18 mouse cellular contexts compared by ENCODE assay signal in the genomic region with DNA sequence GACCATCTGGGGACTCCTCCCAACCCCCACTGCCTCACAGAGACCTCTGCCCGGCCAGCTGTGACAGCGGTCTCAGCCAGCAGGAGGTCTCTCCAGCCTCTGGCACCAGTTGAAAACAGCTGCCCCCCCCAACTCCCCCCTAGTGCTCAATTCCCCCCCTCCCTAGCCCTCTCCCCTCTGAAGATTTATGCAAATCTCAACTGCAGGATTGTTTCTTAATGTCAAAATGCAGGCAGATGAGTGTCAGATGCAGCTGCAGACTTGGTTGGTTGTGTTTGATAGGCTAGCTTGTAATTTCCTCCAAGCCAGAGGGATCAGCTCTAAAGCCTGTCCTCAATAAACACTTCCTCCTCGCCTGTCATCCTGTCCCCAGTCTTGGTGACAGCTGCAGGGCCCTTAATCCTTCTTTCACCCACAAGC.
DNase-seq lines count a peak whose midpoint lies in the region; ATAC-seq lines count a peak whose summit lies in the region.
"Had no signal": no experiment of that assay in that cellular context is flagged by ENCODE, and none has a peak within 500 bp of the region (broad histone marks: within the 10 kb centered on the region; RNA-seq: fewer than 3 reads in every experiment).

No protein-coding gene starts in this region.

- H3K27me3 ChIP-seq in hindbrain, embryonic 13.5 days, result 0 out of 2 replicates have a peak, but pooled peaks cover 4% of the 10 kb centered on the region
- no peaks in the 10 kb centered on the region for H3K27me3 ChIP-seq in hindbrain, embryonic 14.5 days (ENCODE audit: control insufficient read depth, insufficient read depth, low read length)
- H3K27me3 ChIP-seq in forebrain, embryonic 12.5 days, result no peaks in the 10 kb centered on the region
- H3K27me3 ChIP-seq in forebrain, embryonic 15.5 days, result no peaks in the 10 kb centered on the region
- no peaks in the 10 kb centered on the region for H3K27me3 ChIP-seq in midbrain, embryonic 14.5 days (ENCODE audit: control insufficient read depth, insufficient read depth, low read length)

- 0 out of 2 replicates have a peak overlapping the region, but pooled peaks have one; percentile 13 for H3K27ac ChIP-seq in hindbrain, embryonic 13.5 days
- no peak overlapping the region for H3K27ac ChIP-seq in hindbrain, embryonic 14.5 days
- peak overlapping the region; percentile 56; the same call in 1 of the 2 replicates for H3K27ac ChIP-seq in forebrain, embryonic 12.5 days
- H3K27ac ChIP-seq in forebrain, embryonic 15.5 days (replicated peaks), result peak overlapping the region; percentile 45; the same call in 1 of the 2 replicates
- peak overlapping the region; percentile 66; the same call in 1 of the 2 replicates for H3K27ac ChIP-seq in midbrain, embryonic 14.5 days (replicated peaks; ENCODE audit: low read depth, low read length)
- H3K27ac ChIP-seq: kidney, embryonic 15.5 days had no signal

- H3K36me3 ChIP-seq in hindbrain, embryonic 13.5 days, result no peaks in the 10 kb centered on the region
- H3K36me3 ChIP-seq in hindbrain, embryonic 14.5 days (replicated peaks; ENCODE audit: control insufficient read depth, insufficient read depth), result no peaks in the 10 kb centered on the region
- H3K36me3 ChIP-seq in forebrain, embryonic 12.5 days (replicated peaks), result no peaks in the 10 kb centered on the region
- no peaks in the 10 kb centered on the region for H3K36me3 ChIP-seq in forebrain, embryonic 15.5 days
- H3K36me3 ChIP-seq in midbrain, embryonic 14.5 days (ENCODE audit: control insufficient read depth, insufficient read depth, low read length), result no peaks in the 10 kb centered on the region
- H3K36me3 ChIP-seq: kidney, embryonic 15.5 days had no signal

- no peak overlapping the region for H3K4me3 ChIP-seq in hindbrain, embryonic 13.5 days
- no peak overlapping the region for H3K4me3 ChIP-seq in hindbrain, embryonic 14.5 days (replicated peaks; ENCODE audit: low read length)
- no peak overlapping the region for H3K4me3 ChIP-seq in forebrain, embryonic 12.5 days (replicated peaks)
- no peak overlapping the region for H3K4me3 ChIP-seq in forebrain, embryonic 15.5 days
- H3K4me3 ChIP-seq in midbrain, embryonic 14.5 days (replicated peaks; ENCODE audit: low read depth, low read length), result no peak overlapping the region
- H3K4me3 ChIP-seq: kidney, embryonic 15.5 days had no signal

- H3K4me1 ChIP-seq in hindbrain, embryonic 13.5 days (replicated peaks), result peaks cover 34% of the 10 kb centered on the region
- H3K4me1 ChIP-seq in hindbrain, embryonic 14.5 days (replicated peaks; ENCODE audit: control insufficient read depth, insufficient read depth, low read length), result peaks cover 20% of the 10 kb centered on the region
- H3K4me1 ChIP-seq in forebrain, embryonic 12.5 days, result peaks cover 29% of the 10 kb centered on the region
- peaks cover 20% of the 10 kb centered on the region for H3K4me1 ChIP-seq in forebrain, embryonic 15.5 days
- peaks cover 24% of the 10 kb centered on the region for H3K4me1 ChIP-seq in midbrain, embryonic 14.5 days (ENCODE audit: control insufficient read depth, insufficient read depth, low read length)
- H3K4me1 ChIP-seq: kidney, embryonic 15.5 days had no signal

- DNase-seq in hindbrain, embryonic 14.5 days (ENCODE audit: low spot score), result no peak
- peak; percentile 52 for DNase-seq in midbrain, embryonic 14.5 days
- DNase-seq in heart, adult 18-20 months, result no peak
- no peak for DNase-seq in left cerebral cortex, postnatal 4 days
- DNase-seq in spleen, postnatal 14 days (ENCODE audit: low spot score in 2 of 2), result no peak
- DNase-seq: adrenal gland, postnatal 10 days; cerebellum, adult 8-10 months; cerebellum, postnatal 36 days; gastrocnemius, postnatal 36 days; kidney, postnatal 36 days; right cerebral cortex, postnatal 25 days; spleen, adult 18-20 months; thymus, postnatal 25 days had no signal

- intact Hi-C loops in left cerebral cortex, postnatal 4 days (cut with DNase I), result no loop called here

- no peak overlapping the region for H3K4me2 ChIP-seq in hindbrain, embryonic 13.5 days
- H3K4me2 ChIP-seq in hindbrain, embryonic 14.5 days (replicated peaks), result no peak overlapping the region
- H3K4me2 ChIP-seq in forebrain, embryonic 12.5 days, result no peak overlapping the region
- no peak overlapping the region for H3K4me2 ChIP-seq in forebrain, embryonic 15.5 days (replicated peaks)
- no peak overlapping the region for H3K4me2 ChIP-seq in midbrain, embryonic 14.5 days (ENCODE audit: low read length)
- H3K4me2 ChIP-seq: kidney, embryonic 15.5 days had no signal

- no peak for ATAC-seq in hindbrain, embryonic 13.5 days (ENCODE audit: low FRiP score)
- no peak for ATAC-seq in hindbrain, embryonic 14.5 days (ENCODE audit: low FRiP score)
- ATAC-seq in forebrain, embryonic 12.5 days (ENCODE audit: low FRiP score), result peak; percentile 30; the same call in 1 of the 2 replicates
- no peak for ATAC-seq in forebrain, embryonic 15.5 days (replicated peaks)
- ATAC-seq in midbrain, embryonic 14.5 days (ENCODE audit: low FRiP score, low TSS enrichment), result peak; percentile 18; the same call in 1 of the 2 replicates
- ATAC-seq: intestine, postnatal 0 days had no signal

- no peaks in the 10 kb centered on the region for H3K9me3 ChIP-seq in hindbrain, embryonic 13.5 days
- H3K9me3 ChIP-seq in hindbrain, embryonic 14.5 days (ENCODE audit: control insufficient read depth, low read length), result no peaks in the 10 kb centered on the region
- no peaks in the 10 kb centered on the region for H3K9me3 ChIP-seq in forebrain, embryonic 12.5 days
- H3K9me3 ChIP-seq in forebrain, embryonic 15.5 days, result no peaks in the 10 kb centered on the region
- H3K9me3 ChIP-seq in midbrain, embryonic 14.5 days (ENCODE audit: control insufficient read depth, low read length), result no peaks in the 10 kb centered on the region
- H3K9me3 ChIP-seq: kidney, embryonic 15.5 days had no signal

- no peak overlapping the region for H3K9ac ChIP-seq in hindbrain, embryonic 13.5 days
- H3K9ac ChIP-seq in hindbrain, embryonic 14.5 days, result no peak overlapping the region
- no peak overlapping the region for H3K9ac ChIP-seq in forebrain, embryonic 12.5 days
- H3K9ac ChIP-seq in forebrain, embryonic 15.5 days (replicated peaks), result no peak overlapping the region
- H3K9ac ChIP-seq in midbrain, embryonic 14.5 days (replicated peaks; ENCODE audit: low read length), result no peak overlapping the region
- H3K9ac ChIP-seq: kidney, embryonic 15.5 days had no signal

- WGBS in hindbrain, embryonic 13.5 days, result 16% methylated on average over 3 of the region's 3 CpGs
- 10% methylated on average over 3 of the region's 3 CpGs for WGBS in hindbrain, embryonic 14.5 days
- 8% methylated on average over 3 of the region's 3 CpGs for WGBS in forebrain, embryonic 12.5 days
- 25% methylated on average over 3 of the region's 3 CpGs for WGBS in forebrain, embryonic 15.5 days
- WGBS in midbrain, embryonic 14.5 days, result 6% methylated on average over 3 of the region's 3 CpGs

Comparison
In these comparisons a context has a peak if more than half of its experiments do, and no peak if none do; other contexts are left out.
1. ATAC-seq: peak in forebrain, embryonic 12.5 days (single experiment) and midbrain, embryonic 14.5 days (single experiment); none in hindbrain, embryonic 13.5 days (single experiment), hindbrain, embryonic 14.5 days (single experiment) and forebrain, embryonic 15.5 days (single experiment).